Mouse (Mus musculus): ENCODE measurements around the gene Marveld3.

DNA sequence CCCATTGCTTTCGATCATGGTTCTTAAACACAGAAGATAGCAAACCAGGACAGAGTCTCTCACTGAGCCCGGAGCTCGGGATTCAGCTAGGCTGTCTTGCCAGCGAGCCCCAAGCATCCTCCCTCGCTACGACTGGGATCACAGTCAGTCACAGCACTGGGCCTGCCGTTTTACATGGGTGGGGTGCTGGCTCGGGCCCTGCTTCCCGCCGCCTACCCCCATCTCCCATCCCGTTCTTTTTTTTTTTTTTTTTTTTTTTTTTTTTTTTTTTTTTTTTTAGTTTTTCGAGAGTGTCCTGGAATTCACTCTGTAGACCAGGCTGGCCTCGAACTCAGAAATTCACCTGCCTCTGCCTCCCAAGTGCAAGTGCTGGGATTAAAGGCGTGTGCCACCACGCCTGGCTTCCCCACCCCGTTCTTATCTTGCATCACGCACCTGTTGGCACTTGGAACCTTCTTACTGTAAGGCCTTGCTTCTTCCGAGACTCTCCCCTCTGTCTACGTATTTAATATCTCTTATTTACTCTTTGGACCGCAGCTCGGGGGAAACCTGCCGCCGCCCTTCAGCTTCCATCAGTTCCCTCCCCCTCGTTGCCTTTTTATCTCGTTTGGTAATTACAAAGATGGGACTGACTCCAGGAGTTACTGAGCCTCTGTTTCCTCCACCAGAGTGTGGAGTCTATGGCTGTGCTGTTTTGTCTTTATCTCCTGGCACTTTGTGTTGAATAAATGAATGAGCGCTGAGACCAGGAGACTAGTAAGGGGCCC lies 46.4 kb upstream of the Marveld3 start:
- no peak for TF ChIP-seq CTCF (IDR thresholded peaks at IDR 0.05; ENCODE audit: control insufficient read depth, insufficient read depth, low read length)
- TF ChIP-seq POLR2A (IDR thresholded peaks at IDR 0.05; ENCODE audit: borderline replicate concordance, control insufficient read depth, low read depth, low read length) = no peak
